Mouse (Mus musculus) spleen, adult 2 months (tissue): Measurements from ENCODE around the gene Tmem131l. TPM values are rescaled to one million over a fixed set of nuclear protein-coding genes. Genes with fewer than 3 reads are reported as not detected.

ENCODE experiments used
- DNase-seq, 2 experiments: peaks; one replicate each; pipeline versions ENCODE4 v3.0.0 to v3.0.0-alpha.2; 2012 to 2021; ENCODE audit warnings: low spot score in 2 of 2, low read depth in 1 of 2
- H3K27ac ChIP-seq: fragments of 200-500 bp; 2 replicates; pipeline ENCODE4 v1.5.1; 2012; ENCODE audit warnings: low read length, inconsistent platforms; ENCODE audit not compliant: insufficient read depth
- H3K27me3 ChIP-seq: fragments of 200-500 bp; 2 replicates; pipeline ENCODE4 v1.6.1; 2012; ENCODE audit warnings: mild to moderate bottlenecking, moderate library complexity, low read length, inconsistent platforms; ENCODE audit not compliant: control insufficient read depth, insufficient read depth
- H3K36me3 ChIP-seq: fragments of 200-500 bp; 2 replicates; pipeline ENCODE4 v1.6.1; 2012; ENCODE audit warnings: mild to moderate bottlenecking, low read length, inconsistent platforms; ENCODE audit not compliant: control insufficient read depth, insufficient read depth
- H3K4me1 ChIP-seq: fragments of 200-500 bp; 2 replicates; pipeline ENCODE4 v1.6.1; 2011; ENCODE audit warnings: inconsistent platforms; ENCODE audit not compliant: control insufficient read depth, insufficient read depth, insufficient read length
- H3K4me3 ChIP-seq: fragments of 200-500 bp; 2 replicates; pipeline ENCODE4 v1.5.1; 2011; ENCODE audit warnings: mild to moderate bottlenecking, inconsistent platforms; ENCODE audit not compliant: insufficient read depth, insufficient read length; ENCODE audit errors: extremely low read depth
- CTCF ChIP-seq: fragments of 200-500 bp; IDR thresholded peaks from 2 replicates; pipeline ENCODE4 v1.5.1; 2011; ENCODE audit warnings: mild to moderate bottlenecking, inconsistent platforms; ENCODE audit not compliant: insufficient read depth, insufficient read length, insufficient replicate concordance; ENCODE audit errors: extremely low read depth
- POLR2A ChIP-seq: fragments of 200-500 bp; IDR thresholded peaks from 2 replicates; pipeline ENCODE4 v1.6.1; 2011; ENCODE audit warnings: low read depth, low read length, inconsistent platforms
- WGBS: fragments of 180-500 bp; shearing (Covaris S2); methylation state at CpG from one replicate; pipeline ENCODE4 v1.1.7; 2018; 5-methylcytosine and 5-hydroxymethylcytosine counted together
- polyA plus RNA-seq: library from polyadenylated mRNA; depleted of rRNA; stranded (reverse); fragments of >200 nt; gene quantifications from 2 replicates; pipeline ENCODE4 v1.2.3, GENCODE M21; 2012

The Tmem131l gene
- polyA plus RNA-seq, 1 experiment: 116 TPM

- no peak for TF ChIP-seq CTCF
- no peak for TF ChIP-seq POLR2A
- H3K27ac ChIP-seq: no peak overlapping the region
- peaks cover 22% of the 10 kb centered on the region for H3K4me1 ChIP-seq
- peaks cover 1% of the 10 kb centered on the region; the same call in 1 of the 2 replicates for H3K36me3 ChIP-seq
- H3K27me3 ChIP-seq: no peaks in the 10 kb centered on the region
- DNase-seq: peak in 1 of 2 experiments; percentile 30
- H3K4me3 ChIP-seq: no peak overlapping the region
- 10% methylated on average over 4 of the region's 4 CpGs for WGBS
Measured at GRCm38 (mm10) chr3:84036866-84037265, 3.1 kb downstream of the Tmem131l start.

GRCm38 (mm10) chr3:84035728-84036364, 4.1 kb downstream of the Tmem131l start:
- Histone ChIP-seq H3K27me3 (no peaks in the 10 kb centered on the region), H3K27ac (0 out of 2 replicates have a peak overlapping the region, but pooled peaks have one; percentile 40), H3K4me3 (no peak overlapping the region; the same call in 1 of the 2 replicates), H3K36me3 (peaks cover 7% of the 10 kb centered on the region; the same call in 1 of the 2 replicates), H3K4me1 (peaks cover 19% of the 10 kb centered on the region)
- TF ChIP-seq POLR2A (no peak), CTCF (no peak)
- no peak for DNase-seq
- WGBS: 34% methylated on average over 6 of the region's 6 CpGs

- DNase-seq: no peak
Measured at GRCm38 (mm10) chr3:84034115-84034780, 5.7 kb downstream of the Tmem131l start.

GRCm38 (mm10) chr3:84032933-84033730, 6.8 kb downstream of the Tmem131l start:
- Histone ChIP-seq H3K36me3 (peaks cover 16% of the 10 kb centered on the region), H3K27me3 (no peaks in the 10 kb centered on the region), H3K4me1 (peaks cover 19% of the 10 kb centered on the region; the same call in 1 of the 2 replicates), H3K4me3 (no peak overlapping the region), H3K27ac (no peak overlapping the region)
- no peak for DNase-seq
- TF ChIP-seq CTCF (no peak), POLR2A (no peak)
- 91% methylated on average over 10 of the region's 10 CpGs for WGBS

More at GRCm38 (mm10) chr3:84034115-84034780, 5.7 kb downstream of the Tmem131l start:
- WGBS: 73% methylated on average over 5 of the region's 5 CpGs
- H3K27ac ChIP-seq: no peak overlapping the region
- TF ChIP-seq POLR2A: no peak
- TF ChIP-seq CTCF: no peak
- no peaks in the 10 kb centered on the region for H3K27me3 ChIP-seq
- H3K4me1 ChIP-seq: peaks cover 19% of the 10 kb centered on the region; the same call in 1 of the 2 replicates
- no peak overlapping the region for H3K4me3 ChIP-seq
- peaks cover 16% of the 10 kb centered on the region for H3K36me3 ChIP-seq

GRCm38 (mm10) chr3:84032419-84032818, 7.6 kb downstream of the Tmem131l start:
- no peak overlapping the region for H3K27ac ChIP-seq
- WGBS: 95% methylated on average over 5 of the region's 5 CpGs
- no peak for DNase-seq
- no peak overlapping the region for H3K4me3 ChIP-seq
- H3K36me3 ChIP-seq: peaks cover 18% of the 10 kb centered on the region
- no peaks in the 10 kb centered on the region for H3K27me3 ChIP-seq
- peaks cover 13% of the 10 kb centered on the region; the same call in 1 of the 2 replicates for H3K4me1 ChIP-seq
- no peak for TF ChIP-seq CTCF
- no peak for TF ChIP-seq POLR2A

- Histone ChIP-seq H3K4me1 (peaks cover 13% of the 10 kb centered on the region; the same call in 1 of the 2 replicates), H3K36me3 (peaks cover 22% of the 10 kb centered on the region), H3K27me3 (no peaks in the 10 kb centered on the region), H3K27ac (no peak overlapping the region), H3K4me3 (no peak overlapping the region)
- 91% methylated on average over 3 of the region's 3 CpGs for WGBS
- TF ChIP-seq POLR2A (no peak), CTCF (no peak)
- no peak for DNase-seq
Measured at GRCm38 (mm10) chr3:84031216-84031615, 8.8 kb downstream of the Tmem131l start.

- Histone ChIP-seq H3K4me1 (peaks cover 2% of the 10 kb centered on the region; the same call in 1 of the 2 replicates), H3K36me3 (peaks cover 22% of the 10 kb centered on the region), H3K27ac (no peak overlapping the region), H3K4me3 (no peak overlapping the region), H3K27me3 (no peaks in the 10 kb centered on the region)
- TF ChIP-seq CTCF: no peak
- TF ChIP-seq POLR2A: no peak
- DNase-seq: no peak
- 92% methylated on average over 4 of the region's 4 CpGs for WGBS
Measured at GRCm38 (mm10) chr3:84028968-84029367, 11.0 kb downstream of the Tmem131l start.
